ENCODE assay signal across 19 mouse cellular contexts in genomic region chr4:39527492-39527891, GRCm38 (mm10).
"Had no signal": no experiment of that assay in that cellular context is flagged by ENCODE, and none has a peak within 500 bp of the region (broad histone marks: within the 10 kb centered on the region; RNA-seq: fewer than 3 reads in every experiment).

No protein-coding gene starts in this region.

- H3K36me3 ChIP-seq: midbrain, embryonic 10.5 days; midbrain, embryonic 12.5 days; neural tube, embryonic 13.5 days; neural tube, embryonic 15.5 days had no signal

- H3K4me3 ChIP-seq: midbrain, embryonic 10.5 days; midbrain, embryonic 12.5 days; myocyte; neural tube, embryonic 13.5 days; neural tube, embryonic 15.5 days had no signal

- H3K9me3 ChIP-seq: midbrain, embryonic 10.5 days; midbrain, embryonic 12.5 days; neural tube, embryonic 13.5 days; neural tube, embryonic 15.5 days had no signal

- H3K27me3 ChIP-seq: midbrain, embryonic 12.5 days; neural tube, embryonic 13.5 days; neural tube, embryonic 15.5 days had no signal

- H3K4me1 ChIP-seq: midbrain, embryonic 10.5 days; midbrain, embryonic 12.5 days; neural tube, embryonic 13.5 days; neural tube, embryonic 15.5 days had no signal

- H3K9ac ChIP-seq: lung, embryonic 14.5 days; midbrain, embryonic 12.5 days; neural tube, embryonic 13.5 days; neural tube, embryonic 15.5 days had no signal

- ATAC-seq: midbrain, embryonic 16.5 days had no signal

- H3K27ac ChIP-seq: midbrain, embryonic 10.5 days; midbrain, embryonic 12.5 days; neural tube, embryonic 13.5 days; neural tube, embryonic 15.5 days had no signal

- DNase-seq: lung, adult 18-20 months; lung, embryonic 14.5 days; lung, postnatal 10 days; lung, postnatal 4 days; midbrain, embryonic 14.5 days; retina, postnatal 1 day; right cerebral cortex, adult 18-20 months; right cerebral cortex, postnatal 25 days; right cerebral cortex, postnatal 4 days; spleen, adult 18-20 months; thymus, adult 18-20 months; thymus, postnatal 14 days; thymus, postnatal 36 days had no signal

- H3K4me2 ChIP-seq: lung, embryonic 14.5 days; midbrain, embryonic 12.5 days; neural tube, embryonic 13.5 days; neural tube, embryonic 15.5 days had no signal
